Mouse (Mus musculus) testis, adult 2 months (tissue): ENCODE results near the gene Coro2b.

Experiments used
- CTCF ChIP-seq: fragments of 200-500 bp; IDR thresholded peaks from 2 replicates; pipeline ENCODE4 v1.5.1; 2012; ENCODE audit warnings: low read depth, mild to moderate bottlenecking, inconsistent platforms, low read length, moderate library complexity; ENCODE audit not compliant: control insufficient read depth, insufficient read depth, insufficient replicate concordance
- POLR2A ChIP-seq: fragments of 200-500 bp; IDR thresholded peaks from 2 replicates; pipeline ENCODE4 v1.6.1; 2012; ENCODE audit warnings: low read depth, mild to moderate bottlenecking, inconsistent platforms, low read length, moderate library complexity; ENCODE audit not compliant: control insufficient read depth

GRCm38 (mm10) chr9:62389735-62390134 lies 147.1 kb downstream of the Coro2b start:
- TF ChIP-seq CTCF (no peak), POLR2A (no peak)
